Mouse (Mus musculus) lung, postnatal 14 days (tissue): Measurements from ENCODE around the gene L3mbtl1.

Source experiments
- DNase-seq: peaks from one replicate; pipeline ENCODE4 v3.0.0; 2021

Gene L3mbtl1

DNA sequence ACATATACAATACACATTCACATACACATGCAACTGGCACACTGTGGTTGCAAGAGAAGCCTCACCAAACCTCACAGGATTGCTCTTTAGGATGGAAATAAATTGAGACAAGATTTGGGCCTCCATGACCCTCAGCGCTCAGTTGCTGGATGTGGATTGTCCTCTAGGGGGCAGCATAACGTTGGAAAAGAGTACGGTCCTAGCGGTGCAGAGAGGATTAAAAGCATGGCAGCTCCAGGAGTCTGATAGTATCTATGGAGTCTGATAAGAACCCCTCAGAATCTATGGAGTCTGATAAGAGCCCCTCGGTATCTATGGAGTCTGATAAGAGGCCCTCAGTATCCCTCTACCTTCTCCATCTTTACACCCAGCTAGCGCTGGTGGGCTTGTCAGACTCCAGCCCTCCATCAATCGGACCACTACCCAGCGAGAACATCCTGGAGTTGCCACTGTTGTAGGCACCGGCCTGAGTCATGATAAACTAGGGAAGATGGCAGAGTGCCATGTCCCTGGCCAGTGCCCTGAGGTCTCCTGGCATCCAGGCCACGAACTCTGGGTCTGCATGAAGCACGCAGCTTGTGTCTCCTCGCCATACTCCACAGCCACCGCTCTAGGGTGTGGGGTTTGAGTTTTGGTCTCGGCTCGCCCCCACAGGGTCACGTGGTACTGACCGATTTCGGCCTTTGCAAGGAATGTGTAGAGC, 55.4 kb downstream of the L3mbtl1 start:
- peak; percentile 83 for DNase-seq

DNA sequence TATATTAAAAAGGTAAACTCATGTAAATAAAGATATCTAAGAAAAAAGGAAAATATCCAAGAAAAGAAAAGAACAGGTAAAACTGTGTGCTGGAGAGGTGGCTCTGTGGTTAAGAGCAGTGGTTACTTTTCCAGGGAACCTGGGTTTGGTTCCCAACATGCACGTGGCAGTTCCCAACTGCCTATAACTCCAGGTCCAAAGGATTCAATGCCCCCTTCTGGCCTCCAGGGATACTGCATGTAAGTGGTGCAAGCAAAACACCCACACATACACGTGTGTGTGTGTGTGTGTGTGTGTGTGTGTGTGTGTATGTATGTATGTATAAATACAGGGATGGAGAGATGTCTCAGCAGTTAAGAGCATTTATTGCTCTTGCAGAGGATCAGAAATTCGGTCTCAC, 56.5 kb downstream of the L3mbtl1 start:
- DNase-seq = peak; percentile 56

GRCm38 (mm10) chr2:163001071-163001470, 57.8 kb downstream of the L3mbtl1 start:
- no peak for DNase-seq

DNA sequence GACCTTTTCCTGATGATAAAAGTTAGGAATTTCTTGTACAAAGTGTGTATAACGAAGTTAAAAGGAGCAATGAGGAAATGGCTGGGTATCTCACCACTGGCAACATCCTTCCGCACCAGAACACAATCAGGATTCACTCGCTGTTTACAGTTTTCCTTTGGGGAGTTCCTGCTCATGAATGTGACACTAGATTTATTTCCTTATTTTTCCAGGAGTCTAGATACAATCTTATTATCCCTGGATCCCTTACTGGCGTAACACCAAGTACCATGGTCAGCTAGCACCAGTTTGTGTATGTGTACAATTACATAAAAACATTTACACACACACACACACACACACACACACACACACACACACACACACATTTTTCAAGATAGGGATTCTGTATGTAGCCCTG, 64.0 kb downstream of the L3mbtl1 start:
- peak; percentile 32 for DNase-seq

- peak; percentile 92 for DNase-seq
These were observed 73.9 kb downstream of the L3mbtl1 start, which contains the start of gene Ift52 for GRCm38 (mm10) chr2:163016916-163017743. Gene Ift52, plus strand, starts transcription at chr2:163017354.
